Mouse (Mus musculus) lung, postnatal 4 days (tissue): ENCODE measurements around the gene Rps6kb2.
A peak's percentile ranks its signal among the peaks of the same experiment; 100 is the strongest.

Source experiments
- DNase-seq, 2 experiments: peaks; one replicate each; pipeline ENCODE4 v3.0.0; 2021

Rps6kb2 gene

GRCm38 (mm10) chr19:4115144-4115543, 48.0 kb downstream of the Rps6kb2 start:
- DNase-seq, result no peak

DNA sequence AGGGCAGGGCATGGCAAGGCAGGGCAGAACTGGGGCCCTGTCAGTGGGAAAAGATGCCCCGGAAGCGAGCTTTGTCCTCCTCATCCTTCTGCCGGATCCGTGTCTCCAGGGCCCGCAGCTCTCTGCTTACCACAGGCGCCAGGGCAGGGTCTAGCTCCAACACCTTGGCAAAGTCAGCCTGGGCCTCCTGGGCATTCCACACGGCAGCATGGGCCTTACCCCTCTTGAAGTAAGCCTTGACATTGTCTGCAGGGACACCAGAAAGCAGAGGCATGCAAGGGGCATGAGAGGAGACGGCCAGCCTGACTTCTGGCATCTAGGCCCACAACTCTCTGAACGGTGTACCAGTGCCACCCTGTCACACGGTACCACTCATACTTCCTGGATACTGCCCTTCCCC, 48.6 kb downstream of the Rps6kb2 start:
- no peak for DNase-seq

DNA sequence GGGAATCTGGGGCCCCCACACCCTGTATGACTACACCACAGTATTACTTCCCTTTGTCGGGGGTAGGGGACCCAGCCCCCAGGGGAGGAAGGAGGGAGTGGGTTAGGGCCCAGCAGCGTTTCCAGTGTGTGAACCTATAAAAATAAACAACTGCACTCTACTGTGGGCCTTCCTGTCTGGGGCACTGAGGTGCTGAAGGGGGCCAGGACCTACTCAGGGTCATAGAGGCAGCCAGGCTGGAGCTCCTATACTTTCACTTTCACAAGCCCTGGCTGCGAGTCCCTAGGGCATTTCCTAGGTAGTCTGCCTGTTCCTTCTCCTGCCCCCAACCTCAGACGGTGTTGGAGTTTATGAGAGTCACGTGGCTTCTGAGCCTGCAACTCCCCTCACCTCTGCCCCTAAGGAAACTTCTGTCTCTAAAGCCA, 49.3 kb downstream of the Rps6kb2 start:
- peak in 1 of 2 experiments; percentile 66 for DNase-seq

- peak; percentile 78 for DNase-seq
These were observed 49.9 kb downstream of the Rps6kb2 start for GRCm38 (mm10) chr19:4113186-4113805.

DNA sequence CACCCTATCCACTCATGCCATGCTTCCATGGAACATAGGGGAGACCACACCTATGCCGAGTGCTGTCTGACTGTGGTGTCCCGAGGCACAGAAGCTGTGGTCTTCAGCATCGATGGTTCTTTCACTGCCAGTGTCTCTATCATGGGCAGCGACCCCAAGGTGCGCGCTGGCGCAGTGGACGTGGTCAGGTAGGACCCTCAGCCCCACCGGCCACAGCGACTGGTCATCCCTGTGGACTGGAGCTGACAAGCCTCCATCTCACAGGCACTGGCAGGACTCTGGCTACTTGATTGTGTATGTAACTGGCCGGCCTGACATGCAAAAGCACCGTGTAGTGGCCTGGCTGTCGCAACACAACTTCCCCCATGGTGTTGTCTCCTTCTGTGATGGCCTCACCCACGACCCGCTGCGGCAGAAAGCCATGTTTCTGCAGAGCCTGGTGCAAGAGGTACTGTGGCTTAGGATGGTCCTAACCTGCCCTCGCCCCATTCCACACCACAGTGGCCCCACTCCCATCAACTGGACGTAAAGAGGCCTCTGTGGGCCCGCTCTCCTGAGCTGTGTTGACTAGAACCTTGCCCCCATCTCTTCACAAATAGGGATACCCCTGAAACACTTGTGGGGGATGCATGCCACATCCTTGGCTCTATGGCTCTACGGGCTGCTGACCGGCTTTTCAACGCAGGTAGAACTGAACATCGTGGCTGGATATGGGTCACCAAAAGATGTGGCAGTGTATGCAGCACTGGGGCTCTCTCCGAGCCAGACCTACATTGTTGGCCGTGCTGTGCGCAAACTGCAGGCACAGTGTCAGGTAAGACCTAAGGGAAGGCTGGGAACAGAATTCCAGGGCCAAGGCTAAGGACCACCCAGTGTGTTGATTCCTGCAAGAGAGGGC, 50.8 kb downstream of the Rps6kb2 start:
- peak in 1 of 2 experiments; percentile 46 for DNase-seq

DNA sequence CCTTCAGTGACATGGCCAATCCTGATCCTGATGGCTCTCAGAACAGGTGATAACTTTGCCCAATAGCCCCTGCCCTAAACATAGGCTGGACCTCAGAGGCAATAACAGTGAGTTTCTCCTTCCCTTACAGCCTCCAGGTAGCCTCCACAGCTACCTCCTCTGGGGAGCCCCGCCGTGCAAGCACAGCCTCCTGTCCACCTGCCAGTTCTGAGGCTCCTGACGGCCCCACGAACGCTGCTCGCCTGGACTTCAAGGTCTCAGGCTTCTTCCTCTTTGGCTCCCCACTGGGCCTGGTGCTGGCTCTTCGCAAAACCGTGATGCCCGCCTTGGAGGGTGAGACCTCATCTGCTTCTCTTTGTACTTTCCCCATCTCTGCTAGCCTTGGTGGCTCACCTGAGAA, 54.6 kb downstream of the Rps6kb2 start:
- DNase-seq, result no peak

DNA sequence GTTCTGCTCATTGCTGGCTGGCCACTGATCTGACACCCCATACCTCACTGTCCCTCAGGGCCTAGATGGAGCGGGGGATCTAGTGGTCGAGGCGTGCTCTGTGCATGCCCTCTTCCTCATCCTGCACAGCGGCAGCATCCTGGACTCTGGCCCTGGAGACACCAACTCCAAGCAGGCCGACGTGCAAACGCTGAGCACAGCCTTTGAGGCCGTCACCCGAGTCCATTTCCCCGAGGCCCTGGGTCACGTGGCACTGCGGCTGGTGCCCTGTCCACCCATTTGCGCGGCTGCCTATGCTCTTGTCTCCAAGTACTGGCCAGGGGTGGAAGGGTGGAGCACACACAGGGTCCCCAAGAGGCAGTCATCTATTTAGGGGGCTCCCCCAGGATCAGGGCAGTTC, 56.5 kb downstream of the Rps6kb2 start:
- no peak for DNase-seq

GRCm38 (mm10) chr19:4104675-4105194, 58.4 kb downstream of the Rps6kb2 start:
- no peak for DNase-seq
